Mouse (Mus musculus) heart, adult 18-20 months (tissue): ENCODE data around the gene Prtg. TPM values are rescaled to one million over a fixed set of nuclear protein-coding genes. Genes with fewer than 3 reads are reported as not detected.

Experiments
- DNase-seq, 2 experiments: peaks; one replicate each; pipeline ENCODE4 v3.0.0; 2021 to 2022; ENCODE audit warnings: mixed read lengths in 1 of 2
- total RNA-seq, 2 experiments: library from RNA; stranded (reverse); gene quantifications; 2 replicates each; pipeline ENCODE4 v1.2.3; 2021

Prtg gene
- total RNA-seq, 2 experiments from 2014 or later, result 0.02 TPM; not detected in 1

- DNase-seq, result no peak
These were observed 104.7 kb downstream of the Prtg start for GRCm38 (mm10) chr9:72911381-72911780.

- no peak for DNase-seq
These were observed 106.9 kb downstream of the Prtg start for GRCm38 (mm10) chr9:72913551-72913950.

GRCm38 (mm10) chr9:72915728-72916127 is 109.1 kb downstream of the Prtg start:
- DNase-seq, result no peak

GRCm38 (mm10) chr9:72923068-72923467 is 116.4 kb downstream of the Prtg start:
- no peak for DNase-seq

GRCm38 (mm10) chr9:72925021-72925934 is 118.6 kb downstream of the Prtg start, which contains the start of gene Pygo1:
Pygo1 (plus strand) TSS chr9:72925645.
- peak; percentile 43 to 65 for DNase-seq

GRCm38 (mm10) chr9:72925935-72926258 is 119.2 kb downstream of the Prtg start:
- no peak for DNase-seq

GRCm38 (mm10) chr9:72931166-72931790 is 124.6 kb downstream of the Prtg start:
- no peak for DNase-seq

- DNase-seq, result no peak
These were observed 128.6 kb downstream of the Prtg start for GRCm38 (mm10) chr9:72935309-72935708.

GRCm38 (mm10) chr9:72936301-72936700 is 129.6 kb downstream of the Prtg start:
- DNase-seq, result no peak

GRCm38 (mm10) chr9:72943424-72943823 is 136.8 kb downstream of the Prtg start:
- DNase-seq, result no peak

- no peak for DNase-seq
These were observed 137.6 kb downstream of the Prtg start for GRCm38 (mm10) chr9:72944286-72944685.

GRCm38 (mm10) chr9:72947010-72947409 is 140.3 kb downstream of the Prtg start:
- DNase-seq, result no peak

GRCm38 (mm10) chr9:72949572-72949971 is 142.9 kb downstream of the Prtg start:
- no peak for DNase-seq

GRCm38 (mm10) chr9:72954746-72955145 is 148.1 kb downstream of the Prtg start:
- peak in 1 of 2 experiments; percentile 33 for DNase-seq

- peak; percentile 27 to 57 for DNase-seq
These were observed 148.9 kb downstream of the Prtg start for GRCm38 (mm10) chr9:72955546-72955945.

- peak; percentile 76 to 77 for DNase-seq
These were observed 152.1 kb downstream of the Prtg start, which contains the start of the genes Dyx1c1 and Gm44503 for GRCm38 (mm10) chr9:72958521-72959450. Dyx1c1 (plus strand) TSS chr9:72958785. Gm44503 (plus strand) TSS chr9:72958852.

- DNase-seq, result no peak
These were observed 154.7 kb downstream of the Prtg start for GRCm38 (mm10) chr9:72961346-72961745.

- no peak for DNase-seq
These were observed 155.3 kb downstream of the Prtg start for GRCm38 (mm10) chr9:72961959-72962358.
